Mouse (Mus musculus): ENCODE data around the gene Bphl. TPM values are rescaled to one million over a fixed set of nuclear protein-coding genes. Genes with fewer than 3 reads are reported as not detected.
"Not testable (repeated sequence)": the region's sequence is repeated elsewhere in the genome, so short reads cannot be mapped to it uniquely, and the experiment has no call there.

The Bphl gene
- polyA plus RNA-seq, 1 experiment, result 58.3 TPM

DNA sequence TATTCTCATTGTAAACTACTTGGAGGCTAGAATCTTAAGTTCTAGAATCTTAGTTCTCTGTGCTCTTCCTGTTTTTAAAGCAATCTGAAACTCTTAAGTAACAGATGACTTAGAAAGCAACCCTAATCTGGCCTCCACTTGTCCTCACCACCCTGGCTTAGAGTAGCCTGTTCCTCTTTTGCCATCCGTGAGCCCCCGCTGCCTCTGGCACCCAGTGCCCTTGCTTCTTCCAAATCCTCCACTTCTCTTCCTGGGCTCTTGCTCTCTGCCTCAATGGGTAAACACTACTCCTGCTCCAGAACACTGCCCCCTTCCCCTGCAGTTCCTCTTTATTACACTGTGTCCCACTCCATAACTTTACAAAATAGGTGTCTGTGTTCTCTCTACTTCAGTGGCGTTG, 14.3 kb downstream of the Bphl start:
- no peak for DNase-seq (ENCODE audit: low read depth)

- no peak for DNase-seq (ENCODE audit: low read depth)
Observed at GRCm38 (mm10) chr13:34053673-34054282, 16.4 kb downstream of the Bphl start.

- DNase-seq (ENCODE audit: low read depth), result no peak
Observed at GRCm38 (mm10) chr13:34054391-34054790, 17.0 kb downstream of the Bphl start.

GRCm38 (mm10) chr13:34054983-34055382, 17.6 kb downstream of the Bphl start:
- DNase-seq (ENCODE audit: low read depth), result no peak

DNA sequence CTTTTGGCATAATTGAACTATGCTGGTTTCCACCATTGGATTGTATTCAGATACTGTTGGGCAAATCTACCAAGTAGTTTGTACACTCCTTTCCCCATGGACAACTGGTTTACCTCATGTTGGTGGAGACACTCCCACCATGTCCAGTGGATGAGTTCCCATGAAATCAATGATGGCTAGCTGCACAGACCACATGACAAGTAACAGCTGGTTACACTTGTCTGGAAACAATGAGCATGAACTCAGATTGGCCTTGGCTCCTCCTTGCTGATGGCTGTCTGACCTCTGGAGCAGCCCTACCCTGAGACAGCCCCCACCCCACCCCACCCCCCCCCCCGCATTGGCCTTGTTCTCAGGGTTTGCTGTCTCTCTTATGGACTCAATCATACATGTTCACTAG, 19.9 kb downstream of the Bphl start:
- no peak for DNase-seq (ENCODE audit: low read depth)

- no peak for DNase-seq (ENCODE audit: low read depth)
Observed at GRCm38 (mm10) chr13:34060061-34060460, 22.7 kb downstream of the Bphl start.

DNA sequence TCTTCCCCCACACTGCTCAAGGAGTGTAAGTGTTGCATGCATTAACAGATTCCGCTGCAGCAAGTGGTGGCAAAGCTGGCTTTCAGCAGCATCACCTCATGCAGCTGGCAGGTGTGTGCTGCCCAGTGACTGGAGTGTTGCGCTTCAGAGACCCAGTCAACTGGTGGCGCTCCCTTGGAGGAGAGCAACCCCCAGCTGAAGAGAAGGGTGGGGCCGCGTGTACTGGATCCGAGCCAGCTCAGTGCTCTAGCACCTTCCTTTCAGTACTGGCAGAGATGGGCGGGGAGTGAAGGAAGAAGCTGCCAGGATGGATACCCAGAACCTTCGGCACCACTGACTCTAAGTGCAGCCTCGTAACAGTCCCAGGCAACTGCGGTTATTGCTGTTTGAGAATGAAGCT, 25.1 kb downstream of the Bphl start:
- no peak for DNase-seq (ENCODE audit: low read depth)

DNA sequence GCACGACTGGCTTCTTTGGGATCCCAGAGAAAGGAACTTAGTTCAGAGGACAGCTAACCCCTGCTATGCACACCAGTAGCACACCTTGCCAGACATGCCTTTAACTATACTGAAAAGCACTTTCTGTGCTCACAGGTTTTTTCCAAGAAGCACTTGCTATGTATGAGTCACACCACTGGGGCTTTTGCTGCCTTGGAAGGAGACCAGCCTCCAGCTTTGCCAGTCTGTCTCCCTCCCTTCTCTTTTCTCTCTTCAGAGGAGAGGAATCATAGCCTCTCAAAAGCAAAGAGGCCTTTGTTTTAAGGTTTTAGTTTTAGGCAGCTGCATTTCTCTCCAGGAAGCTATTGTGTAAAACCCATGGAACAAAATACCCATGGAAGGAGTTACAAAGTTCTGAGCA, 29.0 kb downstream of the Bphl start:
- DNase-seq (ENCODE audit: low read depth), result no peak

GRCm38 (mm10) chr13:34070296-34070695, 32.9 kb downstream of the Bphl start:
- no peak for DNase-seq (ENCODE audit: low read depth)

GRCm38 (mm10) chr13:34071836-34072235, 34.4 kb downstream of the Bphl start:
- no peak for DNase-seq (ENCODE audit: low read depth)

GRCm38 (mm10) chr13:34072847-34073246, 35.5 kb downstream of the Bphl start:
- DNase-seq (ENCODE audit: low read depth), result no peak

GRCm38 (mm10) chr13:34074441-34074840, 37.0 kb downstream of the Bphl start:
- not testable (repeated sequence) for DNase-seq (ENCODE audit: low read depth)

DNA sequence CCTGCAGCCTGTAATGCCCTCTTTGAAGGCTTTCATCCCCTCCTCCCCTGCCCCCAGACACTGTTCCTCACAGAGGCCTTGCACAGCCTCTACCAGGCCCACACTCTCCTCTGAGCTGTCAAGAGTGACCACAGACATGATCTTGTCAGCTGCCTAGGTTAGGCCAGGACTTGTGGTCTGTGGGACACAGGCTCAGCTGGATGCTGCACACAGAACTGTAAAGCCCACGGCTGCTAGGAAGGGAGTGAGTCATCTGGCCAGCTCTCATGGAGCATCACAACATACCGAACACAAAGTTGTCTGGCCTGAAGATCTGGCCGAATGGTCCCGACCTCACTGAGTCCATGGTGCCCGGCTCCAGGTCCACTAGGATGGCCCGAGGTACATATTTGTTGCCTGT, 38.5 kb downstream of the Bphl start:
- DNase-seq (ENCODE audit: low read depth), result not testable (repeated sequence)

GRCm38 (mm10) chr13:34076561-34077491, 39.4 kb downstream of the Bphl start:
- no peak for DNase-seq (ENCODE audit: low read depth)

- no peak for DNase-seq (ENCODE audit: low read depth)
Observed at GRCm38 (mm10) chr13:34077492-34078271, 40.3 kb downstream of the Bphl start, which contains the start of gene Tubb2a. Gene Tubb2a (minus strand): TSS chr13:34078007.

GRCm38 (mm10) chr13:34078500-34079280, 41.3 kb downstream of the Bphl start:
- no peak for DNase-seq (ENCODE audit: low read depth)

DNA sequence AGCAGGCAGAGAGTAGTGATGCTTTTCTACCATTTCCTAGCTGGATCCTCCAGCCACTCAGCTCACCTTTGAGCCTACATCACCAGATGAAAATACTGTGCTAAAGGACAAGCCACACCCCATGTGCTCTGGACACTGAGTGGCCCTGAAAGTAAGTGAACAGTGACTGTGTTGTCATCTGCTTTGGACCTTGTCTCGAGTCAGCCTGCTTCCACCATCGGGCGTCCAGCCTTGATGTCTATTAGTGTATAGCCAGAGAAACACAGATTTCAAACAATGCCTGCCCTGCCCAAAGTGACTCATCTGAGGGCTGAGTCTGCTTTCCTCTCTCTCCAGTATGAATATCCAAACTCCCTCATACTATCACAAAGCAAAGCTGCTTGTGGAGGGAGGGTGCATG, 42.4 kb downstream of the Bphl start:
- no peak for DNase-seq (ENCODE audit: low read depth)

DNA sequence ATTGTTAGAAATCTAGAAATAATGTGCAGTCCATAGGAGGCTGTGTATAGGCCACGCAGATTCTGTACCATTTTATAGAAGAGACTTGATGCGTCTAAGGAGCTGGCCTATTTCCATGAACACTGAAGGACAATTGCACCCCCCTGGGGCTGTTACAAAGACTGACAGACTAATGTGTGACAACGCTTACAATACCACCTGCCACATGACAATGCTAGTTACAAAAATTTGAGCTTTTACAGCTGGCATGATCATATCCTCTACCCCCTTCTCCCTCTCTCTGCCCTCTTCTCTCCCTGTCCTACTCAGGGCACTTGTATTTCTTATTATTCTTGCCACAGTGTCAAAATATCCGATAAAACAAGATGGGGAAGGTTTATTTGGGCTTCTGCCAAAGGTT, 44.5 kb downstream of the Bphl start:
- DNase-seq (ENCODE audit: low read depth), result no peak

DNA sequence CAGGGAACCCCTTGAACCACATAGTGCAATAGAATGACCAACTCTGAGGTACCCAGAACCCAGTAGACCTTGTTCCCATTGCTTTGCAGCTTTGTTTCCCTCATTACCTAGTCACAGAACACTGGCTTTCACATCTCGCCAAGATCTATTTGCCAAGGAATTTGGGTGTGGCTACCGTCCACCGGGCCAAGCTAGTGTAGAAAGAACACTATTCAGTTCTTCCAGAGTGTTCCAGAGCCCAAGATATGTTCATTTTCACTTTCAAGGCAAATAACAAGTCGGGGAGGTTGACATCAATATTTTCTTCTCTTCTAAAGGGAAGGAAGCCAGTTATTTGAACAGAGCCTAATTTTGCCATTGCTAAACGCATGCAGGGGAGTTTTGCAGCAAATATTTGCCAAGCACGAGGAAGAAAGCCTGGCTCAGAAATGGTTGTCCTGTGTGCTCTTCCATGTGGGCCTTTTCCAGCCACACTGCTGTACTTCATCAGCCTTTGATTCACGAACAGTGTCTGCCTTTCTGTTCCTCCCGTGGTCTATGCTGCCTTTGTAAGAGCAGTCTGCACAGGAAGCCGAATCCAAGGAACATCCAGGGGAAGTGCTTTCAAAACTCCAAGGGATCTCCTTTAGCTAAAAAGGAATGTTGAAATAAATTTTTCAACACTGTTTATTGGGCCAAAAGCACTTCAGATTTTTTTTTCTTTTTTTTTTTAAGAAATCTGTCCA, 46.8 kb downstream of the Bphl start:
- no peak for DNase-seq (ENCODE audit: low read depth)

DNA sequence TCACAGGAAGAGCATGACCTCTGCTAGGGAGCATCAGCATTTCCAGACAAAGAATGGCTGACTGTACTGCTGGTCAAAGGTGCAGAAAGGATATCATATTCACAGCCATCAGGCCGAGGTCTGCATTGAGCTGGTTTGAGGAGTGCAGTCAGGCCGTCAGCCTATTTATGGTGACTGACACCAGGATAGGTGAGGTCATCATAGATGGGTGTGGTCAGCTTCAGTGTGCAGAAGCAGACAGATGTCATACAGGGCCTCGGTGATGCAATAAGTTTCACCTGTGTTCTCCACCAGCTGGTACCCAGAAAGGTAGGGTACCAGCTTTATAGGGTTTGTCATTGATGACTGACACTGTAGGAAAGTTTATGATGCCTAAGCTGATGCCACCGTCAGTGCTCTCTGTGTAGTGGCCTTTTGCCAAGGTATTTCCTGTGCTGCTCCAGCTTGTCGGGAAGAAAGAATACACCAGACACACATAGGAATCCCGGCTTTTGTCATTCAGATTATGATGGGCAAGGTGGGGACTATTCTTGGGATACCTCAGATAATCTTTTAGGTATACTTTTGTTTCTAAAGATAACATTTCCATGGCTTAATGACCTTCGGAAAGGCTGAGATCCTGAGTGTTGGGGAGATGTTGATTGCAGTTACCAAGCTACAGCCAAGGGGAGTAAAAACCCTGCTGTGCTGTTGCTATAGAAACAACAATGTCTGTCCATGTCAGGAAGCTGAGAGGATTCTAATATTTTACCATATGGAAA, 49.8 kb downstream of the Bphl start:
- DNase-seq (ENCODE audit: low read depth), result no peak
